Mouse (Mus musculus): Measurements from ENCODE around the gene Sytl5. TPM values are rescaled to one million over a fixed set of nuclear protein-coding genes. Genes with fewer than 3 reads are reported as not detected.

Gene Sytl5
- 0.09 and 0.11 TPM in 2 replicates for polyA plus RNA-seq (2012; rRNA removed)

- no peak for TF ChIP-seq CTCF (IDR thresholded peaks at IDR 0.05; ENCODE audit: insufficient read depth, low read length)
- TF ChIP-seq POLR2A (IDR thresholded peaks at IDR 0.05; ENCODE audit: borderline replicate concordance, extremely low read depth, low read depth, low read length) = no peak
- 50% methylated on average over 2 of the region's 2 CpGs for WGBS
- DNase-seq = no peak
- no peak within 1 kb of the TSS for H3K4me3 ChIP-seq (replicated peaks; ENCODE audit: extremely low read depth, low read depth, low read length)
- H3K4me1 ChIP-seq (ENCODE audit: control insufficient read depth, insufficient read depth, low read length) = no peaks in the 10 kb centered on the region
Measured at GRCm38 (mm10) chrX:9885322-9885721, at the start of gene Sytl5. Sytl5 (plus strand) TSS chrX:9885622.

- WGBS = 72% methylated on average over 3 of the region's 3 CpGs
- TF ChIP-seq CTCF (IDR thresholded peaks at IDR 0.05; ENCODE audit: insufficient read depth, low read length) (no peak), POLR2A (IDR thresholded peaks at IDR 0.05; ENCODE audit: borderline replicate concordance, extremely low read depth, low read depth, low read length) (no peak)
- Histone ChIP-seq H3K4me1 (ENCODE audit: control insufficient read depth, insufficient read depth, low read length) (no peaks in the 10 kb centered on the region), H3K4me3 (replicated peaks; ENCODE audit: extremely low read depth, low read depth, low read length) (no peak within 1 kb of the TSS)
- DNase-seq = no peak
Measured at GRCm38 (mm10) chrX:9846628-9847027, 38.8 kb upstream of the Sytl5 start, which contains the start of gene Hypm. Hypm (plus strand) TSS chrX:9846928.

- WGBS = 42% methylated on average over 1 of the region's 1 CpGs
- no peak within 1 kb of the TSS for H3K4me3 ChIP-seq (replicated peaks; ENCODE audit: extremely low read depth, low read depth, low read length)
- TF ChIP-seq CTCF (IDR thresholded peaks at IDR 0.05; ENCODE audit: insufficient read depth, low read length) = no peak
- TF ChIP-seq POLR2A (IDR thresholded peaks at IDR 0.05; ENCODE audit: borderline replicate concordance, extremely low read depth, low read depth, low read length) = no peak
- DNase-seq = no peak
- H3K4me1 ChIP-seq (ENCODE audit: control insufficient read depth, insufficient read depth, low read length) = no peaks in the 10 kb centered on the region
Measured at GRCm38 (mm10) chrX:9849403-9849802, 36.0 kb upstream of the Sytl5 start, which contains the start of gene H2al3. H2al3 (plus strand) TSS chrX:9849703.

DNA sequence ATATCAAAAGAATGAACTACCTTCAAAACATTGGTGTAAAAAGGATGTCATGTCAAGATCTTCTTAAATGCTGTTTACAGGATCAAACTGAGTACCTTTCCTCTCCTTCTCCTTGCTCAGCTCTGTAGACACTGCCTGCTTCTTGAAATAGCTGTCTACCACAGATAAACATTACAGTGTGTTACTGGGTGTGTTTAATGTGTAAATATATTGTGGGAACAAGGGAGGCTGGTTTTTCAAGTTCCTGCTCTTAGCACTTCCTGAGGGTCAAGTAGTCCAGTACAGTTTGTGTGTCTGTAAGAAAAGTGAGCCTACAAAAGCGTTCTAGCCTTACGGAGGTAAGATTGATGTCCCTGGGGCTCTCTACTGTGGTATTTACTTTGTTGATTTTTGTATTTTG, 23.6 kb upstream of the Sytl5 start:
- H3K4me1 ChIP-seq (ENCODE audit: control insufficient read depth, insufficient read depth, low read length) = no peaks in the 10 kb centered on the region
- TF ChIP-seq CTCF (IDR thresholded peaks at IDR 0.05; ENCODE audit: insufficient read depth, low read length) = no peak
- TF ChIP-seq POLR2A (IDR thresholded peaks at IDR 0.05; ENCODE audit: borderline replicate concordance, extremely low read depth, low read depth, low read length) = no peak
- WGBS = 64% methylated on average over 2 of the region's 2 CpGs
- no peak for DNase-seq
- H3K4me3 ChIP-seq (replicated peaks; ENCODE audit: extremely low read depth, low read depth, low read length) = no peak overlapping the region

GRCm38 (mm10) chrX:9875519-9875918, 9.9 kb upstream of the Sytl5 start:
- H3K4me3 ChIP-seq (replicated peaks; ENCODE audit: extremely low read depth, low read depth, low read length) = no peak overlapping the region
- TF ChIP-seq POLR2A (IDR thresholded peaks at IDR 0.05; ENCODE audit: borderline replicate concordance, extremely low read depth, low read depth, low read length) = no peak
- no peaks in the 10 kb centered on the region for H3K4me1 ChIP-seq (ENCODE audit: control insufficient read depth, insufficient read depth, low read length)
- DNase-seq = no peak
- 77% methylated on average over 2 of the region's 2 CpGs for WGBS

DNA sequence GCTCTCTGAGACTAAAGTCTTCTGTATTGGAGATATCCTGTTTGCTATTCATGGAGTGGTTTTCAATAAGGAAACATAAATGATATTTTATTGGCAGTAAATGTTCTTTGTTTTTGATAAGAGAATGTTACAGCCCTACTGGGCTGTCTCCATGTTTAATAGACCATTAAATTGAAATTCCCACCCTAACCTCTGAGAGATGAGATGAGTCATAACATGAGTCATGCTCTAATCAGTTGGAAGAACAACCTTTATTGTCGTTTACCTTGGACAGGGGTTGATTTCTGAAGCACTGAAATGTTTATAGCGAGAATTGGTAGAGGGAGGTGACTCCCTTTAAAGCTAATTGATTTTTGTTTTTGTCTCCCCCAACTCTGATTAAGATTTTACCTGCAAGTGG, 24.1 kb downstream of the Sytl5 start:
- no peak overlapping the region for H3K4me3 ChIP-seq (replicated peaks; ENCODE audit: extremely low read depth, low read depth, low read length)
- WGBS = 37% methylated on average over 2 of the region's 2 CpGs

DNA sequence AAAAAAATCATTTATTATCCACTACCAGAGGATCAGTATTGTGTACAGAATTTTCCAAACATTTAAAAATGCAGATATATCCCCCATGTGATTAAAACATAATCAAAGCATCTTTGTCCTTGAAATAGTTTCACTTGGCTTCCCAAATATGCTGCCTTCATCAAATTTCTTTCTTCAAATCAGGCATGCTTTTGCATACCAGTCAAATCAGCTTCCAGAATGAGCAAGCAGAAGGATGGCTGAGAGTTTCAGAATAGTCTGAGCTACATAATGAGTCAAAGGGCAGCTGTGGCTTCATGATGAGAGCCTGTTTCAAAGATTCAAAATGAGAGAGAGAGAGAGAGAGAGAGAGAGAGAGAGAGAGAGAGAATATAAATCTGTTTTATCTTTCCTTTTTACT, 48.4 kb downstream of the Sytl5 start:
- H3K4me1 ChIP-seq (ENCODE audit: control insufficient read depth, insufficient read depth, low read length) = no peaks in the 10 kb centered on the region

More for the DNA sequence above, 24.1 kb downstream of the Sytl5 start:
- TF ChIP-seq CTCF (IDR thresholded peaks at IDR 0.05; ENCODE audit: insufficient read depth, low read length) = no peak
- no peak for TF ChIP-seq POLR2A (IDR thresholded peaks at IDR 0.05; ENCODE audit: borderline replicate concordance, extremely low read depth, low read depth, low read length)
- H3K4me1 ChIP-seq (ENCODE audit: control insufficient read depth, insufficient read depth, low read length) = no peaks in the 10 kb centered on the region
- no peak for DNase-seq

DNA sequence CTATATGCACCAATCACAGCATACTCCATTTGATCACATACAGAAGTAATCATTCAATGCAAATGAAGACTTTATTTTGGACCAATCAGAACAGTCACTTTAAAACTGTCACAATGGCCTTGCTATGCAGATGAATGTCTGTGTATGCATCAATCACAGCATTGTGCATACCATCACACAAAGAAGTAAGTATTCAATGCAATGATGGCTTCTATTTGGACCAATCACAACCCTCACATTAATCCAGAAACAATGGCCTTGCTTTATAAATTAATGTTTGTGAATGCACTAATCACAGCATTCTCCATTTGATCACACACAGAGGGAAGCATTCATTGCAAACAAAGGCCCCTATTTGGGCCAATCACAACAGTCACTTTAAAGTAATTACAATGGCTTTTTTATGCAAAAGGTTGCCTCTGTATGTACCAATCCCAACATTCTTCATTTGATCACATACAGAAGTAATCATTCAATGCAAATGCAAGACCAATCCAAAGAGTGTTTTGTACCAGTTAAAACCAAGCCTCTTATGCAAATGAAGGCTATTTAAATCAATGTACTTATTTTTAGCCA, 98.8 kb downstream of the Sytl5 start:
- no peaks in the 10 kb centered on the region for H3K4me1 ChIP-seq (ENCODE audit: control insufficient read depth, insufficient read depth, low read length)
- H3K4me3 ChIP-seq (replicated peaks; ENCODE audit: extremely low read depth, low read depth, low read length) = no peak overlapping the region
- no peak for DNase-seq
- TF ChIP-seq POLR2A (IDR thresholded peaks at IDR 0.05; ENCODE audit: borderline replicate concordance, extremely low read depth, low read depth, low read length) = no peak
- no peak for TF ChIP-seq CTCF (IDR thresholded peaks at IDR 0.05; ENCODE audit: insufficient read depth, low read length)

More for the DNA sequence above, 48.4 kb downstream of the Sytl5 start:
- no peak for TF ChIP-seq POLR2A (IDR thresholded peaks at IDR 0.05; ENCODE audit: borderline replicate concordance, extremely low read depth, low read depth, low read length)
- TF ChIP-seq CTCF (IDR thresholded peaks at IDR 0.05; ENCODE audit: insufficient read depth, low read length) = no peak
- no peak overlapping the region for H3K4me3 ChIP-seq (replicated peaks; ENCODE audit: extremely low read depth, low read depth, low read length)
- DNase-seq = no peak

DNA sequence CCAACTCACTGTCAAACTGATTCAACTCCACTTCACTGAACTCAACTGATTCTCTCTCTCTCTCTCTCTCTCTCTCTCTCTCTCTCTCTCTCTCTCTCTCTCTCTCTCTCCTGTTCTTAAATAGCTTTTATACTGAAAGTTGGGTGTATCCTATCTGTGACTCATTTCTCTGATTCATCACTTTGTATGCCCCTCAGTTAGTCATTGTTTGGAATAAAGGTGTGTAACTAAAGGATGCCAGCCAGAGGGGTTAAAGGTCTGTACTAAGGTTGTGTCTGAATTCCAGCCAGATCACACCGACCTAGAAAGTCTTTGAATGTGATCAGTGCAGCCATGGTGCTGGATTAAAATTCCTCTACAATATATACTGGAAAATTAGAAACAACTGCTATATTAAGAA, 115.3 kb downstream of the Sytl5 start:
- no peak for TF ChIP-seq CTCF (IDR thresholded peaks at IDR 0.05; ENCODE audit: insufficient read depth, low read length)
- no peak for TF ChIP-seq POLR2A (IDR thresholded peaks at IDR 0.05; ENCODE audit: borderline replicate concordance, extremely low read depth, low read depth, low read length)
- Histone ChIP-seq H3K4me3 (replicated peaks; ENCODE audit: extremely low read depth, low read depth, low read length) (no peak overlapping the region), H3K4me1 (ENCODE audit: control insufficient read depth, insufficient read depth, low read length) (no peaks in the 10 kb centered on the region)
- DNase-seq = no peak
- 53% methylated on average over 1 of the region's 1 CpGs for WGBS

- TF ChIP-seq CTCF (IDR thresholded peaks at IDR 0.05; ENCODE audit: insufficient read depth, low read length) = no peak
- TF ChIP-seq POLR2A (IDR thresholded peaks at IDR 0.05; ENCODE audit: borderline replicate concordance, extremely low read depth, low read depth, low read length) = no peak
- no peak for DNase-seq
- H3K4me1 ChIP-seq (ENCODE audit: control insufficient read depth, insufficient read depth, low read length) = no peaks in the 10 kb centered on the region
- 29% methylated on average over 1 of the region's 1 CpGs for WGBS
- no peak overlapping the region for H3K4me3 ChIP-seq (replicated peaks; ENCODE audit: extremely low read depth, low read depth, low read length)
Measured at GRCm38 (mm10) chrX:10005946-10006345, 120.5 kb downstream of the Sytl5 start.

All from lung, adult 2 months (tissue).